Mouse (Mus musculus): ENCODE measurements around the gene Cmtm8. TPM values are rescaled to one million over a fixed set of nuclear protein-coding genes. Genes with fewer than 3 reads are reported as not detected.

Gene Cmtm8
- polyA plus RNA-seq, 1 experiment from 2014 or later: 23.4 TPM

DNA sequence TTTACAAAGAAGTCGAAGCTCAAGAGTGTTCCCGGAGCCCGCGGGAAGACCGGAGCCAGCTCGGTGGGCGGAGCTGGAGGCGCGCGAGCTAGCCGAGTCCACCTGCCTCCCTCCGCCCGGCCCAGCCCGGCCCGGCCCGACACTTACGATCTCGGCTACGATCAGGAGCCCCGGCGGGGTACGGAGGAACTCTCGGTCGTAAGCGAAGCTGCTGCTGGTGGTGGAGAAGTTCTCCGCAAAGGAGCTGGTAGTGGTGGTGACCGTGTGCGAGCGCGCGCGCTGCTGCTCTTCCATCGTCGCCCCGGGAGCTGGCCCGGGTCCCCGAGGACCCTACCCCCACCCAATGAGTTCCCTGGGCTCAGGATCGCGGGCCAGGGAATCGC lies 331 bp downstream of the Cmtm8 start:
- Histone ChIP-seq H3K27me3 (ENCODE audit: insufficient read depth, poor library complexity, severe bottlenecking) (0 out of 2 replicates have a peak, but pooled peaks cover 7% of the 10 kb centered on the region), H3K9me3 (no peaks in the 10 kb centered on the region), H3K27ac (peak overlapping the region; percentile 86), H3K4me1 (peaks cover 8% of the 10 kb centered on the region), H3K36me3 (0 out of 2 replicates have a peak, but pooled peaks cover 3% of the 10 kb centered on the region), H3K4me3 (peak overlapping the region; percentile 81)
- WGBS: under 1% methylated on average over 40 of the region's 40 CpGs
- DNase-seq (ENCODE audit: low spot score): peak; percentile 77

GRCm38 (mm10) chr9:114842886-114843285 lies 1.1 kb downstream of the Cmtm8 start:
- peaks cover 8% of the 10 kb centered on the region for H3K4me1 ChIP-seq
- peak overlapping the region; percentile 33; the same call in 1 of the 2 replicates for H3K27ac ChIP-seq
- 0 out of 2 replicates have a peak, but pooled peaks cover 3% of the 10 kb centered on the region for H3K36me3 ChIP-seq
- H3K9me3 ChIP-seq: no peaks in the 10 kb centered on the region
- H3K27me3 ChIP-seq (ENCODE audit: insufficient read depth, poor library complexity, severe bottlenecking): 0 out of 2 replicates have a peak, but pooled peaks cover 7% of the 10 kb centered on the region
- WGBS: 22% methylated on average over 9 of the region's 9 CpGs
- no peak for DNase-seq (ENCODE audit: low spot score)
- H3K4me3 ChIP-seq: peak overlapping the region; percentile 81

GRCm38 (mm10) chr9:114842269-114842668 lies 1.7 kb downstream of the Cmtm8 start:
- WGBS: 73% methylated on average over 7 of the region's 7 CpGs
- H3K9me3 ChIP-seq: no peaks in the 10 kb centered on the region
- 0 out of 2 replicates have a peak, but pooled peaks cover 3% of the 10 kb centered on the region for H3K36me3 ChIP-seq
- DNase-seq (ENCODE audit: low spot score): no peak
- 0 out of 2 replicates have a peak, but pooled peaks cover 7% of the 10 kb centered on the region for H3K27me3 ChIP-seq (ENCODE audit: insufficient read depth, poor library complexity, severe bottlenecking)
- H3K4me1 ChIP-seq: peaks cover 8% of the 10 kb centered on the region
- no peak overlapping the region for H3K4me3 ChIP-seq
- 0 out of 2 replicates have a peak overlapping the region, but pooled peaks have one; percentile 8 for H3K27ac ChIP-seq

- H3K9me3 ChIP-seq: no peaks in the 10 kb centered on the region
- no peak for DNase-seq (ENCODE audit: low spot score)
- H3K27ac ChIP-seq: no peak overlapping the region
- WGBS: 87% methylated on average over 5 of the region's 5 CpGs
- no peak overlapping the region for H3K4me3 ChIP-seq
- H3K27me3 ChIP-seq (ENCODE audit: insufficient read depth, poor library complexity, severe bottlenecking): 0 out of 2 replicates have a peak, but pooled peaks cover 7% of the 10 kb centered on the region
- peaks cover 8% of the 10 kb centered on the region for H3K4me1 ChIP-seq
- 0 out of 2 replicates have a peak, but pooled peaks cover 3% of the 10 kb centered on the region for H3K36me3 ChIP-seq
These were observed 5.1 kb downstream of the Cmtm8 start for GRCm38 (mm10) chr9:114838870-114839269.

GRCm38 (mm10) chr9:114831527-114831926 lies 12.4 kb downstream of the Cmtm8 start:
- H3K4me3 ChIP-seq: no peak overlapping the region
- no peaks in the 10 kb centered on the region for H3K27me3 ChIP-seq (ENCODE audit: insufficient read depth, poor library complexity, severe bottlenecking)
- 66% methylated on average over 6 of the region's 6 CpGs for WGBS
- H3K9me3 ChIP-seq: no peaks in the 10 kb centered on the region
- no peak for DNase-seq (ENCODE audit: low spot score)
- no peak overlapping the region for H3K27ac ChIP-seq
- H3K36me3 ChIP-seq: 0 out of 2 replicates have a peak, but pooled peaks cover 7% of the 10 kb centered on the region
- 0 out of 2 replicates have a peak, but pooled peaks cover 5% of the 10 kb centered on the region for H3K4me1 ChIP-seq

- 0 out of 2 replicates have a peak, but pooled peaks cover 5% of the 10 kb centered on the region for H3K4me1 ChIP-seq
- no peak overlapping the region for H3K27ac ChIP-seq
- no peak overlapping the region for H3K4me3 ChIP-seq
- H3K36me3 ChIP-seq: 0 out of 2 replicates have a peak, but pooled peaks cover 7% of the 10 kb centered on the region
- no peaks in the 10 kb centered on the region for H3K27me3 ChIP-seq (ENCODE audit: insufficient read depth, poor library complexity, severe bottlenecking)
- WGBS: 64% methylated on average over 7 of the region's 7 CpGs
- no peak for DNase-seq (ENCODE audit: low spot score)
- no peaks in the 10 kb centered on the region for H3K9me3 ChIP-seq
These were observed 13.6 kb downstream of the Cmtm8 start for GRCm38 (mm10) chr9:114830351-114830750.

GRCm38 (mm10) chr9:114829669-114830068 lies 14.3 kb downstream of the Cmtm8 start:
- Histone ChIP-seq H3K27ac (no peak overlapping the region), H3K4me3 (no peak overlapping the region), H3K27me3 (ENCODE audit: insufficient read depth, poor library complexity, severe bottlenecking) (no peaks in the 10 kb centered on the region), H3K36me3 (0 out of 2 replicates have a peak, but pooled peaks cover 7% of the 10 kb centered on the region), H3K9me3 (no peaks in the 10 kb centered on the region), H3K4me1 (0 out of 2 replicates have a peak, but pooled peaks cover 5% of the 10 kb centered on the region)
- 87% methylated on average over 8 of the region's 8 CpGs for WGBS
- no peak for DNase-seq (ENCODE audit: low spot score)

DNA sequence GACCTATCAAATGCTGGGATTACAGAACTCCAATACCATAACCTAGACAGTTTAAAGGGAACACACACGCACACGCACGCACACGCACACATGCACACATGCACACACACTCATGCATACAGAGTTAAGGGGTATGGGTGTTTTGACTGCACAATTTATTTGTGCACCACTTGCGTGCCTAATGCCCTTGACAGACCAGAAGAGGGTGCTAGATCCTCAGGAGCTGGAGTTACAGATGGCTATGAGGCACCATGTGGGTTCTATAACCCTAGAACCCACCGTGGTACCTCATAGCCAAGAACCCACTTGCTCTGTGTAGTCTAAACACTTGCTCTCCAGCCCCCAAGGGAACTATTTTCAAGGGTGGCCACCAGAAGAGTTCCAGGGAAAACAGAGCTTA lies 15.6 kb downstream of the Cmtm8 start:
- Histone ChIP-seq H3K27ac (no peak overlapping the region), H3K27me3 (ENCODE audit: insufficient read depth, poor library complexity, severe bottlenecking) (no peaks in the 10 kb centered on the region), H3K4me3 (no peak overlapping the region), H3K4me1 (0 out of 2 replicates have a peak, but pooled peaks cover 5% of the 10 kb centered on the region), H3K36me3 (0 out of 2 replicates have a peak, but pooled peaks cover 7% of the 10 kb centered on the region), H3K9me3 (no peaks in the 10 kb centered on the region)
- DNase-seq (ENCODE audit: low spot score): no peak
- WGBS: 91% methylated on average over 6 of the region's 6 CpGs

DNA sequence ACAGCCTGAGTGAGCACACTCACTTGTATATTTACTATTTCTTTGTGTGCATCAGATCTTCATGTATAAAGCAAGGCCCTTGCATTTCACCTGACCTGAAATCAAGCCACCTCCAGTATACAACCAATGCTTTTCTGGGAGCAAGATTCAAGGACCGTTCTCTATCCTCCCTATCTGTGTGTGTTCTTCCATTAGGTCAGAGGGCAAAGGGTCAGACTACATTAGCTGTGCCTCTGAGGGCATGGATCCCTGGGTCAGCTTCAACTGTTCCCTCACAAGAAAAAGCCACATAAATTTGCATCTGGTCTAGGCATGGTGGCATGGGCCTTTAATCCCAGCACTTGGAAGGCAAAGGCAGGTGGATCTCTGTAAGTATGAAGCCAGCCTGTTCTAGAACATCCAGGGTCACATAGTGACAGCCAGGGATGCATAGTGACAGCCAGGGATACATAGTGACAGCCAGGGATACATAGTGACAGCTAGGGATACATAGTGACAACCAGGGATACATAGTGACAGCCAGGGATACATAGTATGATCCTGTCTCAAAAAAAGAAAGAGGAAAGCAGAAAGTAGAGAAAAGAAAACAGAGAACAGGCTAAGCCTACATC lies 16.6 kb downstream of the Cmtm8 start:
- Histone ChIP-seq H3K27me3 (ENCODE audit: insufficient read depth, poor library complexity, severe bottlenecking) (no peaks in the 10 kb centered on the region), H3K4me3 (no peak overlapping the region), H3K36me3 (0 out of 2 replicates have a peak, but pooled peaks cover 7% of the 10 kb centered on the region), H3K9me3 (no peaks in the 10 kb centered on the region), H3K27ac (peak overlapping the region; percentile 6; the same call in 1 of the 2 replicates), H3K4me1 (0 out of 2 replicates have a peak, but pooled peaks cover 5% of the 10 kb centered on the region)
- WGBS: 42% methylated on average over 1 of the region's 1 CpGs
- DNase-seq (ENCODE audit: low spot score): no peak

DNA sequence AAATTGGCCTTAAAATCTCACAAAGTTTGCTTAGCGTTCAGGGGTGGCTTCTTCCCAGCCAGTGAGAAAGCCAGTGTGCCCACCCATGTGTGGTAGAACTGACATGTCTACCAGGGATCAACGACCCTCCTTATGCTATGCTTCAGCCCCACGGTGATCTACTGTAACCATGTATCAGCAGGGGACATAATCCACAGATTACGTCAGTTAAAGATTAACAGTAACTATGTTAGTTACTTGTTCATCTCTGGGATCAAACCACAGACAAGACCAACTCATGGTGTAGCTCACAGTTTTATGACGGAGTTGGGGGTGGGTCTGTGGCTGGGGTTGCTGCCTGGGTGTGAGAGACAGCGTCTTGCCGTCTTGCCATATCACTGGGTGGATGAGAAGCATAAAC lies 19.8 kb downstream of the Cmtm8 start:
- no peak for DNase-seq (ENCODE audit: low spot score)
- Histone ChIP-seq H3K27ac (no peak overlapping the region), H3K9me3 (no peaks in the 10 kb centered on the region), H3K4me1 (0 out of 2 replicates have a peak, but pooled peaks cover 5% of the 10 kb centered on the region), H3K4me3 (no peak overlapping the region), H3K36me3 (0 out of 2 replicates have a peak, but pooled peaks cover 7% of the 10 kb centered on the region), H3K27me3 (ENCODE audit: insufficient read depth, poor library complexity, severe bottlenecking) (no peaks in the 10 kb centered on the region)
- 92% methylated on average over 7 of the region's 7 CpGs for WGBS

- no peak for DNase-seq (ENCODE audit: low spot score)
- Histone ChIP-seq H3K4me1 (no peaks in the 10 kb centered on the region), H3K27me3 (ENCODE audit: insufficient read depth, poor library complexity, severe bottlenecking) (no peaks in the 10 kb centered on the region), H3K27ac (no peak overlapping the region), H3K4me3 (no peak overlapping the region), H3K9me3 (no peaks in the 10 kb centered on the region), H3K36me3 (no peaks in the 10 kb centered on the region)
- WGBS: 86% methylated on average over 15 of the region's 15 CpGs
These were observed 22.2 kb downstream of the Cmtm8 start for GRCm38 (mm10) chr9:114821548-114822289.

DNA sequence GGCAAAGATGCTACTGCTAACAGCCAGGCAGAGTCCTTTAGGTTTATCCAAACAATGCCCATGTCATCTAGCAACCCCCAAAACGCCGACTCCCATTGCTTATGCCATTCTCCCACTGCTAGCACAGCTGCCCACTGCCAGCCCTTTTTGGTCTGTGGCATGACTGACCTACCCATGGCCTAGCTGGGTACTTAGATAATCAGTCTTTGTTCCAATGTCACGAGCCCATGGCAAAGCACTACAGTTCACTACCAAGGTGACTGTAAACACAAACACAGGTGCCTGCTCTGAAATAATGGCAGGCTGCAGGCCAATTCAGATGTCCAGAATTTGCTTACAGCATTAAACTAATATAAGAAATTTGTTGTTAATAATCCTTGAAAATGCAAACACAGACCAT lies 25.0 kb downstream of the Cmtm8 start:
- no peaks in the 10 kb centered on the region for H3K27me3 ChIP-seq (ENCODE audit: insufficient read depth, poor library complexity, severe bottlenecking)
- H3K9me3 ChIP-seq: no peaks in the 10 kb centered on the region
- H3K4me3 ChIP-seq: no peak overlapping the region
- H3K4me1 ChIP-seq: no peaks in the 10 kb centered on the region
- WGBS: 83% methylated on average over 3 of the region's 3 CpGs
- DNase-seq (ENCODE audit: low spot score): no peak
- H3K27ac ChIP-seq: no peak overlapping the region
- no peaks in the 10 kb centered on the region for H3K36me3 ChIP-seq

- Histone ChIP-seq H3K27ac (no peak overlapping the region), H3K4me3 (no peak overlapping the region), H3K9me3 (no peaks in the 10 kb centered on the region), H3K27me3 (ENCODE audit: insufficient read depth, poor library complexity, severe bottlenecking) (no peaks in the 10 kb centered on the region), H3K4me1 (0 out of 2 replicates have a peak, but pooled peaks cover 3% of the 10 kb centered on the region), H3K36me3 (no peaks in the 10 kb centered on the region)
- no peak for DNase-seq (ENCODE audit: low spot score)
- 82% methylated on average over 7 of the region's 7 CpGs for WGBS
These were observed 26.9 kb downstream of the Cmtm8 start for GRCm38 (mm10) chr9:114817012-114817411.

Measured in heart, embryonic 10.5 days (tissue).